Mouse (Mus musculus) CH12.LX (cell line): Measurements from ENCODE around the gene Acat1. TPM values are rescaled to one million over a fixed set of nuclear protein-coding genes. Genes with fewer than 3 reads are reported as not detected.
A peak's percentile ranks its signal among the peaks of the same experiment; 100 is the strongest.

Experiments
- DNase-seq: peaks from one replicate; pipeline ENCODE4 v3.0.0-alpha.2; 2013; ENCODE audit errors: extremely low read depth
- H3K27ac ChIP-seq: 2 replicates; pipeline ENCODE4 v1.5.1; 2012; ENCODE audit warnings: low read depth, mild to moderate bottlenecking, control low read depth, moderate library complexity; ENCODE audit not compliant: insufficient read depth
- H3K27me3 ChIP-seq: replicated peaks from 2 replicates; pipeline ENCODE3; 2012; ENCODE audit warnings: inconsistent platforms
- H3K36me3 ChIP-seq, 2 experiments: replicated peaks in 1 of 2; 2 replicates each; pipeline versions ENCODE3 to v1.6.1; 2012; ENCODE audit warnings: inconsistent platforms in 1 of 2, low read length in 1 of 2, mild to moderate bottlenecking in 1 of 2, mixed read lengths in 1 of 2, moderate library complexity in 1 of 2; ENCODE audit not compliant: control insufficient read depth in 1 of 2, insufficient read depth in 1 of 2
- H3K4me1 ChIP-seq, 2 experiments: 2 replicates each; pipeline ENCODE4 v1.6.1; 2012; ENCODE audit warnings: inconsistent platforms in 1 of 2, moderate library complexity in 1 of 2; ENCODE audit not compliant: insufficient read depth in 2 of 2, control insufficient read depth in 1 of 2
- H3K4me2 ChIP-seq: 2 replicates; pipeline ENCODE4 v1.6.1; 2012; ENCODE audit warnings: low read depth, mild to moderate bottlenecking, control low read depth; ENCODE audit not compliant: poor library complexity, insufficient read depth, severe bottlenecking
- H3K4me3 ChIP-seq, 3 experiments: fragments of 150-350 bp in 1 of 3; sonication (generic) in 1 of 3; replicated peaks in 1 of 3; 2 replicates each; pipeline versions ENCODE3 to v1.5.1; 2011 to 2012; ENCODE audit warnings: low read depth in 2 of 3, low read length in 2 of 3, mild to moderate bottlenecking in 2 of 3, moderate library complexity in 2 of 3, control low read depth in 1 of 3, improper control_type of control experiment in 1 of 3, inconsistent platforms in 1 of 3, mixed read lengths in 1 of 3; ENCODE audit not compliant: poor library complexity in 1 of 3
- H3K79me2 ChIP-seq: replicated peaks from 2 replicates; pipeline ENCODE4 v1.6.1; 2012; ENCODE audit warnings: mild to moderate bottlenecking, moderate library complexity; ENCODE audit not compliant: control insufficient read depth, poor library complexity, insufficient read depth, severe bottlenecking; ENCODE audit errors: extremely low read depth
- H3K9ac ChIP-seq: 2 replicates; pipeline ENCODE4 v1.6.1; 2012; ENCODE audit warnings: low read depth, mild to moderate bottlenecking, control low read depth, moderate library complexity; ENCODE audit not compliant: insufficient read depth
- H3K9me3 ChIP-seq: replicated peaks from 2 replicates; pipeline ENCODE3; 2012; ENCODE audit warnings: low read length, inconsistent platforms, mixed read lengths
- CHD1 ChIP-seq: IDR thresholded peaks from 2 replicates; pipeline ENCODE4 v1.6.1; 2012; ENCODE audit warnings: low read depth, low read length, improper control_type of control experiment, inconsistent platforms
- CHD2 ChIP-seq: IDR thresholded peaks from 2 replicates; pipeline ENCODE4 v1.6.1; 2011; ENCODE audit warnings: low read length, improper control_type of control experiment
- ELF1 ChIP-seq: IDR thresholded peaks from 2 replicates; pipeline ENCODE4 v1.6.1; 2014; ENCODE audit warnings: low read depth, mild to moderate bottlenecking, inconsistent platforms, low read length, improper control_type of control experiment
- GABPA ChIP-seq: IDR thresholded peaks from 2 replicates; pipeline ENCODE4 v1.6.1; 2012; ENCODE audit warnings: low read depth, low read length, improper control_type of control experiment, inconsistent platforms; ENCODE audit not compliant: insufficient replicate concordance
- IRF4 ChIP-seq: IDR thresholded peaks from 2 replicates; pipeline ENCODE4 v1.6.1; 2014; ENCODE audit warnings: low read depth, mild to moderate bottlenecking, inconsistent platforms, low read length, improper control_type of control experiment
- KAT2A ChIP-seq: IDR thresholded peaks from 2 replicates; pipeline ENCODE4 v1.6.1; 2012; ENCODE audit warnings: low read length, improper control_type of control experiment, inconsistent platforms; ENCODE audit not compliant: insufficient replicate concordance
- MAFK ChIP-seq: IDR thresholded peaks from 2 replicates; pipeline ENCODE4 v1.6.1; 2011; ENCODE audit warnings: low read length, improper control_type of control experiment; ENCODE audit not compliant: insufficient replicate concordance
- MAX ChIP-seq: IDR thresholded peaks from 2 replicates; pipeline ENCODE4 v1.6.1; 2011; ENCODE audit warnings: low read length, improper control_type of control experiment
- MAZ ChIP-seq: IDR thresholded peaks from 2 replicates; pipeline ENCODE4 v1.6.1; 2012; ENCODE audit warnings: low read depth, mild to moderate bottlenecking, inconsistent platforms, low read length, improper control_type of control experiment, moderate library complexity
- MEF2A ChIP-seq: IDR thresholded peaks from 2 replicates; pipeline ENCODE4 v1.6.1; 2014; ENCODE audit warnings: low read depth, mild to moderate bottlenecking, inconsistent platforms, low read length, improper control_type of control experiment, borderline replicate concordance
- NRF1 ChIP-seq: IDR thresholded peaks from 2 replicates; pipeline ENCODE4 v1.6.1; 2014; ENCODE audit warnings: low read depth, mild to moderate bottlenecking, inconsistent platforms, low read length, improper control_type of control experiment, moderate library complexity
- POLR2A ChIP-seq: IDR thresholded peaks from 2 replicates; pipeline ENCODE4 v1.6.1; 2011; ENCODE audit warnings: low read depth, mild to moderate bottlenecking, improper control_type of control experiment, low read length
- POLR2AphosphoS2 ChIP-seq: IDR thresholded peaks from 2 replicates; pipeline ENCODE4 v1.6.1; 2011; ENCODE audit warnings: low read depth, low read length, improper control_type of control experiment
- RAD21 ChIP-seq: IDR thresholded peaks from 2 replicates; pipeline ENCODE4 v1.6.1; 2011; ENCODE audit warnings: low read depth, mild to moderate bottlenecking, low read length, improper control_type of control experiment, moderate library complexity
- TCF12 ChIP-seq: IDR thresholded peaks from 2 replicates; pipeline ENCODE4 v1.6.1; 2014; ENCODE audit warnings: low read depth, mild to moderate bottlenecking, inconsistent platforms, low read length, improper control_type of control experiment
- UBTF ChIP-seq: IDR thresholded peaks from 2 replicates; pipeline ENCODE4 v1.6.1; 2012; ENCODE audit warnings: low read depth, mild to moderate bottlenecking, inconsistent platforms, low read length, improper control_type of control experiment, moderate library complexity
- USF1 ChIP-seq: IDR thresholded peaks from 2 replicates; pipeline ENCODE4 v1.6.1; 2014; ENCODE audit warnings: low read depth, mild to moderate bottlenecking, inconsistent platforms, low read length, improper control_type of control experiment
- ZC3H11A ChIP-seq: IDR thresholded peaks from 2 replicates; pipeline ENCODE4 v1.6.1; 2012; ENCODE audit warnings: low read depth, mild to moderate bottlenecking, inconsistent platforms, low read length, improper control_type of control experiment
- ZMIZ1 ChIP-seq: IDR thresholded peaks from 2 replicates; pipeline ENCODE4 v1.6.1; 2012; ENCODE audit warnings: low read depth, mild to moderate bottlenecking, inconsistent platforms, low read length, improper control_type of control experiment
- dilution Hi-C: fragments of 300-500 bp; cut with MboI; formaldehyde crosslinking; loops from 2 replicates; pipeline ENCODE4 v1.14.3; 2020; ENCODE audit warnings: low sequenced_read_pairs; ENCODE audit not compliant: extremely low pct_unique_long_range_greater_than_20kb, extremely low pct_ligation_motif_present
- in situ Hi-C: fragments of 300-500 bp; cut with MboI; formaldehyde crosslinking; loops from 3 replicates; pipeline ENCODE4 v1.14.3; 2019; ENCODE audit warnings: low sequenced_read_pairs, low pct_ligation_motif_present, low pct_unique_long_range_greater_than_20kb, mixed read lengths
- polyA plus RNA-seq: library from polyadenylated mRNA; unstranded; fragments of >175 nt; gene quantifications from 2 replicates; pipeline ENCODE4 v1.2.1, GENCODE M21; 2012; ENCODE audit warnings: low read depth; ENCODE audit not compliant: insufficient read length
- total RNA-seq, 2 experiments: library from RNA; depleted of rRNA; stranded (reverse); fragments of 300-350 nt in 1 of 2; fragments of >200 nt in 1 of 2; gene quantifications; 2 replicates each; pipeline ENCODE4 v1.2.3; 2012 to 2014

The Acat1 gene
- total and polyA plus RNA-seq, 3 experiments = 36.5 to 62.7 (median 49.2) TPM

GRCm38 (mm10) chr9:53570662-53571061 is 39.5 kb downstream of the Acat1 start:
- no peak for DNase-seq
- no peaks in the 10 kb centered on the region; the same call in 1 of the 2 replicates for H3K79me2 ChIP-seq
- no peak overlapping the region for H3K4me3 ChIP-seq
- H3K27me3 ChIP-seq = no peaks in the 10 kb centered on the region
- no peak overlapping the region for H3K27ac ChIP-seq
- H3K4me1 ChIP-seq = peaks cover 0 to 3% of the 10 kb centered on the region in 2 experiments; a peak in 1 of 4 replicates
- TF ChIP-seq ZC3H11A (no peak), POLR2A (no peak), ZMIZ1 (no peak), TCF12 (no peak), GABPA (no peak), CHD1 (no peak), MEF2A (no peak), NRF1 (no peak), POLR2AphosphoS2 (no peak), USF1 (no peak), IRF4 (no peak), CHD2 (no peak), MAX (no peak), UBTF (no peak), KAT2A (no peak), RAD21 (no peak)
- no peaks in the 10 kb centered on the region for H3K9me3 ChIP-seq
- dilution Hi-C loops (no loop called here), in situ Hi-C loops (no loop called here)
- H3K9ac ChIP-seq = no peak overlapping the region
- H3K36me3 ChIP-seq = peaks cover 38 to 80% of the 10 kb centered on the region in 2 experiments
- H3K4me2 ChIP-seq = no peak overlapping the region

- Histone ChIP-seq H3K27me3 (no peaks in the 10 kb centered on the region), H3K4me3 (peak overlapping the region; percentile 62 to 87 (median 80)), H3K4me1 (peaks cover 0 to 27% of the 10 kb centered on the region in 2 experiments; a peak in 3 of 4 replicates), H3K4me2 (peak overlapping the region; percentile 86; the same call in 1 of the 2 replicates), H3K36me3 (peaks cover 2 to 19% of the 10 kb centered on the region in 2 experiments), H3K9me3 (no peaks in the 10 kb centered on the region), H3K27ac (peak overlapping the region; percentile 67; the same call in 1 of the 2 replicates), H3K79me2 (peaks cover 62% of the 10 kb centered on the region), H3K9ac (peak overlapping the region; percentile 86)
- TF ChIP-seq MAX = no peak
- no peak for TF ChIP-seq MAFK
- no peak for TF ChIP-seq ELF1
- 0 out of 2 replicates have a peak, but pooled peaks have one; percentile 19 for TF ChIP-seq UBTF
- TF ChIP-seq MAZ = 0 out of 2 replicates have a peak, but pooled peaks have one; percentile 29
- peak; percentile 34 for DNase-seq
- in situ Hi-C loops = no loop called here
- dilution Hi-C loops = no loop called here
Observed at GRCm38 (mm10) chr9:53537336-53537965, 72.7 kb downstream of the Acat1 start.
